Mouse (Mus musculus) cerebellum, adult 2 months (tissue): ENCODE measurements at regions not wholly inside any gene's neighbourhood (a gene's known extent, or its start where the extent isn't known, plus 50 kb on each side); places are given as distances from the start of the nearest gene placed in this dataset.

Source experiments
- CTCF ChIP-seq: fragments of 200-500 bp; IDR thresholded peaks from 2 replicates; pipeline ENCODE4 v1.5.1; 2011; ENCODE audit warnings: low read depth, mild to moderate bottlenecking, control low read depth, low read length, moderate library complexity, borderline replicate concordance; ENCODE audit not compliant: insufficient read depth
- POLR2A ChIP-seq: fragments of 200-500 bp; IDR thresholded peaks from 2 replicates; pipeline ENCODE4 v1.6.1; 2011; ENCODE audit warnings: low read length, control low read depth, borderline replicate concordance; ENCODE audit not compliant: insufficient read depth

GRCm38 (mm10) chr1:18668901-18669300 is 404.0 kb upstream of the Defb41 start:
- no peak for TF ChIP-seq CTCF
- TF ChIP-seq POLR2A: no peak
